Mouse (Mus musculus): ENCODE data around the gene Vmn2r39.
"Not testable (repeated sequence)": the region's sequence is repeated elsewhere in the genome, so short reads cannot be mapped to it uniquely, and the experiment has no call there.

Vmn2r39 gene

GRCm38 (mm10) chr7:9030698-9031097, at the start of gene Vmn2r39:
TSS of gene Vmn2r39 (minus strand) at chr7:9030798.
- not testable (repeated sequence) for DNase-seq (ENCODE audit: low read depth)

GRCm38 (mm10) chr7:9065353-9065752, 34.8 kb upstream of the Vmn2r39 start:
- not testable (repeated sequence) for DNase-seq (ENCODE audit: low read depth)

All from c-Kit-positive CD71-positive TER-119-negative erythroid progenitor cells, embryonic 14.5 days (primary cell).